Mouse (Mus musculus) C2C12 (cell line): ENCODE data around the gene Filip1l.

Source experiments
- CEBPB ChIP-seq: IDR thresholded peaks from one replicate; pipeline ENCODE4 v1.6.1; 2011; ENCODE audit warnings: low read depth, mild to moderate bottlenecking, control low read depth, moderate library complexity
- CTCF ChIP-seq: IDR thresholded peaks from one replicate; pipeline ENCODE4 v1.5.1; 2011; ENCODE audit not compliant: control insufficient read depth, insufficient read depth, insufficient read length
- MYOD1 ChIP-seq: IDR thresholded peaks from one replicate; pipeline ENCODE4 v1.6.1; 2011; ENCODE audit warnings: low read depth; ENCODE audit not compliant: control insufficient read depth, insufficient read length
- MYOG ChIP-seq: IDR thresholded peaks from one replicate; pipeline ENCODE4 v1.6.1; 2011; ENCODE audit not compliant: control insufficient read depth, insufficient read length; ENCODE audit errors: extremely low read depth

- TF ChIP-seq CTCF (no peak), MYOD1 (no peak), MYOG (no peak), CEBPB (no peak)
Measured at GRCm38 (mm10) chr16:57577519-57577918, 224.6 kb downstream of the Filip1l start.
